Mouse (Mus musculus): ENCODE measurements around the gene Tmem30b. TPM values are rescaled to one million over a fixed set of nuclear protein-coding genes. Genes with fewer than 3 reads are reported as not detected.
"Not testable (repeated sequence)": the region's sequence is repeated elsewhere in the genome, so short reads cannot be mapped to it uniquely, and the experiment has no call there.

The Tmem30b gene
- total and polyA plus RNA-seq, 2 experiments from 2014 or later = 0.14 to 0.31 TPM

GRCm38 (mm10) chr12:73565620-73565969, 19.4 kb upstream of the Tmem30b start:
- no peaks in the 10 kb centered on the region for H3K36me3 ChIP-seq (replicated peaks; ENCODE audit: control insufficient read depth, insufficient read depth, low read length)
- H3K27me3 ChIP-seq (ENCODE audit: control insufficient read depth, insufficient read depth, low read length) = no peaks in the 10 kb centered on the region
- peak overlapping the region; percentile 80 for H3K4me2 ChIP-seq (ENCODE audit: low read depth, low read length)
- H3K4me1 ChIP-seq (ENCODE audit: control insufficient read depth, insufficient read depth) = no peaks in the 10 kb centered on the region
- peak overlapping the region; percentile 43; the same call in 1 of the 2 replicates for H3K4me3 ChIP-seq (ENCODE audit: low read depth, low read length)
- no peak overlapping the region for H3K27ac ChIP-seq (ENCODE audit: low read depth)
- H3K9ac ChIP-seq (replicated peaks; ENCODE audit: low read depth, low read length) = 0 out of 2 replicates have a peak overlapping the region, but pooled peaks have one; percentile 51
- WGBS = 60% methylated on average over 11 of the region's 11 CpGs
- DNase-seq (ENCODE audit: low spot score) (no peak), ATAC-seq (ENCODE audit: insufficient read depth, low read depth) (no peak)
- no peak for TF ChIP-seq EP300 (IDR thresholded peaks at IDR 0.05; ENCODE audit: low read depth)
- TF ChIP-seq CTCF (IDR thresholded peaks at IDR 0.05; ENCODE audit: low read depth) = no peak
- no peaks in the 10 kb centered on the region for H3K9me3 ChIP-seq (replicated peaks; ENCODE audit: control insufficient read depth, low read length)

- Histone ChIP-seq H3K4me3 (ENCODE audit: low read depth, low read length) (peak overlapping the region; percentile 43), H3K9me3 (replicated peaks; ENCODE audit: control insufficient read depth, low read length) (no peaks in the 10 kb centered on the region), H3K4me2 (ENCODE audit: low read depth, low read length) (peak overlapping the region; percentile 80), H3K36me3 (replicated peaks; ENCODE audit: control insufficient read depth, insufficient read depth, low read length) (no peaks in the 10 kb centered on the region), H3K4me1 (ENCODE audit: control insufficient read depth, insufficient read depth) (no peaks in the 10 kb centered on the region), H3K27ac (ENCODE audit: low read depth) (no peak overlapping the region), H3K9ac (replicated peaks; ENCODE audit: low read depth, low read length) (peak overlapping the region; percentile 51; the same call in 1 of the 2 replicates), H3K27me3 (ENCODE audit: control insufficient read depth, insufficient read depth, low read length) (no peaks in the 10 kb centered on the region)
- DNase-seq (ENCODE audit: low spot score) (peak; percentile 58), ATAC-seq (ENCODE audit: insufficient read depth, low read depth) (no peak)
- 8% methylated on average over 21 of the region's 21 CpGs for whole genome bisulfite sequencing
- TF ChIP-seq EP300 (IDR thresholded peaks at IDR 0.05; ENCODE audit: low read depth) = no peak
- TF ChIP-seq CTCF (IDR thresholded peaks at IDR 0.05; ENCODE audit: low read depth) = peak; percentile 49
These were observed 18.8 kb upstream of the Tmem30b start for GRCm38 (mm10) chr12:73564795-73565619.

GRCm38 (mm10) chr12:73564176-73564575, 18.0 kb upstream of the Tmem30b start:
- Histone ChIP-seq H3K9ac (replicated peaks; ENCODE audit: low read depth, low read length) (no peak overlapping the region), H3K4me2 (ENCODE audit: low read depth, low read length) (no peak overlapping the region)
- TF ChIP-seq EP300 (IDR thresholded peaks at IDR 0.05; ENCODE audit: low read depth) (no peak), CTCF (IDR thresholded peaks at IDR 0.05; ENCODE audit: low read depth) (no peak)

GRCm38 (mm10) chr12:73563122-73563521, 16.9 kb upstream of the Tmem30b start:
- not testable (repeated sequence) for H3K27ac ChIP-seq (ENCODE audit: low read depth); H3K36me3 ChIP-seq (replicated peaks; ENCODE audit: control insufficient read depth, insufficient read depth, low read length); H3K4me2 ChIP-seq (ENCODE audit: low read depth, low read length); DNase-seq (ENCODE audit: low spot score); H3K9me3 ChIP-seq (replicated peaks; ENCODE audit: control insufficient read depth, low read length); H3K27me3 ChIP-seq (ENCODE audit: control insufficient read depth, insufficient read depth, low read length); H3K4me1 ChIP-seq (ENCODE audit: control insufficient read depth, insufficient read depth); ATAC-seq (ENCODE audit: insufficient read depth, low read depth); H3K4me3 ChIP-seq (ENCODE audit: low read depth, low read length); H3K9ac ChIP-seq (replicated peaks; ENCODE audit: low read depth, low read length)
- 76% methylated on average over 6 of the region's 6 CpGs for WGBS

More at GRCm38 (mm10) chr12:73564176-73564575, 18.0 kb upstream of the Tmem30b start:
- no peak for DNase-seq (ENCODE audit: low spot score)
- H3K36me3 ChIP-seq (replicated peaks; ENCODE audit: control insufficient read depth, insufficient read depth, low read length) = no peaks in the 10 kb centered on the region
- no peaks in the 10 kb centered on the region for H3K27me3 ChIP-seq (ENCODE audit: control insufficient read depth, insufficient read depth, low read length)
- no peak overlapping the region for H3K27ac ChIP-seq (ENCODE audit: low read depth)
- 22% methylated on average over 10 of the region's 10 CpGs for WGBS
- no peak for ATAC-seq (ENCODE audit: insufficient read depth, low read depth)
- no peaks in the 10 kb centered on the region for H3K4me1 ChIP-seq (ENCODE audit: control insufficient read depth, insufficient read depth)
- no peak overlapping the region for H3K4me3 ChIP-seq (ENCODE audit: low read depth, low read length)
- no peaks in the 10 kb centered on the region for H3K9me3 ChIP-seq (replicated peaks; ENCODE audit: control insufficient read depth, low read length)

- Histone ChIP-seq H3K27ac (ENCODE audit: low read depth) (no peak overlapping the region), H3K4me3 (ENCODE audit: low read depth, low read length) (no peak overlapping the region), H3K4me2 (ENCODE audit: low read depth, low read length) (no peak overlapping the region), H3K36me3 (replicated peaks; ENCODE audit: control insufficient read depth, insufficient read depth, low read length) (no peaks in the 10 kb centered on the region), H3K4me1 (ENCODE audit: control insufficient read depth, insufficient read depth) (no peaks in the 10 kb centered on the region), H3K9me3 (replicated peaks; ENCODE audit: control insufficient read depth, low read length) (no peaks in the 10 kb centered on the region), H3K27me3 (ENCODE audit: control insufficient read depth, insufficient read depth, low read length) (no peaks in the 10 kb centered on the region), H3K9ac (replicated peaks; ENCODE audit: low read depth, low read length) (no peak overlapping the region)
- no peak for ATAC-seq (ENCODE audit: insufficient read depth, low read depth)
- 51% methylated on average over 7 of the region's 7 CpGs for WGBS
- no peak for DNase-seq (ENCODE audit: low spot score)
- TF ChIP-seq CTCF (IDR thresholded peaks at IDR 0.05; ENCODE audit: low read depth) (peak; percentile 15; the same call in 1 of the 2 replicates), EP300 (IDR thresholded peaks at IDR 0.05; ENCODE audit: low read depth) (no peak)
These were observed 13.9 kb upstream of the Tmem30b start for GRCm38 (mm10) chr12:73560091-73560490.

Data from heart, postnatal 0 days (tissue).